8 mouse cellular contexts compared by ENCODE assay signal in the genomic region with DNA sequence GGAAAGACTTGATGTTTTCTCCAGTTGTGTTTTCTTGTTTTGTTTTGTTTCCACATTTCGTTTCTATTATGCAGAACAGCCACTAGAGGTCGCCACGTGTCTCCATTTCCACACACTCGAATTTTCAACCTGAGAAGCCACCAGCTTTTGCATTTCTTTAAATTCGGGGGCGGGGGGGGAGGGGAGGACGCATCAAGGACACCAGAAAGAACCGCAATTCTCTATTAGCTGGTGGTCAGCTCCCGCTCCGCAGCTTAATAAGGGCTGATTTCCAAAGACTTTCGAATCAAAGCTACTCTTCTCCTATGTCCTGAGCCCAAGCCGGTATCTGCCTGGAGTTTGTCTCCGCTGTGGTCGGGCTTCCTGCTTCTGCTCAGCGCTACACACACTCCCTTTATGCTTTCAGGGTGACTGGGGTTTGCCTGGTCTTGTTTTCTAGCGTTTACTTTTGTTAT. TPM values are rescaled to one million over a fixed set of nuclear protein-coding genes. Genes with fewer than 3 reads are reported as not detected.
A peak's percentile ranks its signal among the peaks of the same experiment; 100 is the strongest.
DNase-seq lines count a peak whose midpoint lies in the region; ATAC-seq and TF ChIP-seq lines count a peak whose summit lies in the region.

No protein-coding gene starts in this region.

- H3K9ac ChIP-seq in ES-Bruce4 (ENCODE audit: low read depth, poor library complexity, severe bottlenecking): peak overlapping the region; percentile 17
- H3K9ac ChIP-seq in embryonic facial prominence, embryonic 15.5 days: peak overlapping the region; percentile 37; the same call in 1 of the 2 replicates
- H3K9ac ChIP-seq in lung, embryonic 15.5 days: peak overlapping the region; percentile 38; the same call in 1 of the 2 replicates

- 0 out of 2 replicates have a peak, but pooled peaks have one; percentile 69 for ATAC-seq in embryonic facial prominence, embryonic 15.5 days (ENCODE audit: insufficient number of reproducible peaks, low FRiP score, low TSS enrichment, low read depth)
- ATAC-seq in lung, embryonic 15.5 days (ENCODE audit: borderline replicate concordance, extremely low read depth, low FRiP score, low TSS enrichment): peak; percentile 82; the same call in 1 of the 2 replicates
- ATAC-seq in neutrophil, adult 5-6 weeks (ENCODE audit: extremely low read depth, insufficient number of reproducible peaks, low FRiP score, poor library complexity, severe bottlenecking): peak; percentile 62; the same call in 1 of the 2 replicates

- peak overlapping the region; percentile 46; the same call in 1 of the 2 replicates for H3K27ac ChIP-seq in ES-Bruce4 (ENCODE audit: insufficient read depth, low read length)
- no peak overlapping the region for H3K27ac ChIP-seq in embryonic facial prominence, embryonic 15.5 days (replicated peaks)
- peak overlapping the region; percentile 37; the same call in 1 of the 2 replicates for H3K27ac ChIP-seq in layer of hippocampus, adult 2 months
- H3K27ac ChIP-seq in lung, embryonic 15.5 days: no peak overlapping the region

- no peaks in the 10 kb centered on the region for H3K4me1 ChIP-seq in ES-Bruce4 (ENCODE audit: control insufficient read depth, insufficient read depth, low read length)
- H3K4me1 ChIP-seq in embryonic facial prominence, embryonic 15.5 days: 0 out of 2 replicates have a peak, but pooled peaks cover 4% of the 10 kb centered on the region
- peaks cover 9% of the 10 kb centered on the region for H3K4me1 ChIP-seq in lung, embryonic 15.5 days

- intact Hi-C loops in heart, postnatal 36 days (cut with DNase I): loop anchor here (1.0 to 5.0 kb wide), 2 partner anchors 195 to 504 kb away; no protein-coding TSS in a partner anchor

- H3K9me3 ChIP-seq in ES-Bruce4 (replicated peaks; ENCODE audit: control insufficient read depth, insufficient read depth, low read length, poor library complexity, severe bottlenecking): no peaks in the 10 kb centered on the region
- no peaks in the 10 kb centered on the region for H3K9me3 ChIP-seq in embryonic facial prominence, embryonic 15.5 days (replicated peaks)
- no peaks in the 10 kb centered on the region for H3K9me3 ChIP-seq in lung, embryonic 15.5 days

- no peaks in the 10 kb centered on the region for H3K36me3 ChIP-seq in ES-Bruce4 (ENCODE audit: control insufficient read depth, insufficient read depth, low read length, poor library complexity, severe bottlenecking)
- no peaks in the 10 kb centered on the region for H3K36me3 ChIP-seq in embryonic facial prominence, embryonic 15.5 days
- H3K36me3 ChIP-seq in lung, embryonic 15.5 days: no peaks in the 10 kb centered on the region

- peak overlapping the region; percentile 35 for H3K4me3 ChIP-seq in ES-Bruce4 (ENCODE audit: low read depth, low read length)
- H3K4me3 ChIP-seq in embryonic facial prominence, embryonic 15.5 days (replicated peaks): peak overlapping the region; percentile 52
- peak overlapping the region; percentile 61 for H3K4me3 ChIP-seq in layer of hippocampus, adult 2 months
- H3K4me3 ChIP-seq in lung, embryonic 15.5 days: peak overlapping the region; percentile 50

- peak; percentile 80 for DNase-seq in brain, adult 2 months (ENCODE audit: low read depth, low spot score)
- DNase-seq in heart, postnatal 36 days: peak; percentile 52 to 57
- peak; percentile 42 to 54 for DNase-seq in layer of hippocampus, adult 2 months (ENCODE audit: low spot score in 2 of 2)
- peak; percentile 14 for DNase-seq in testis, postnatal 14 days (ENCODE audit: low spot score)

- no peak for TF ChIP-seq EP300 in ES-Bruce4 (IDR thresholded peaks at IDR 0.05; ENCODE audit: insufficient read depth, low read depth, low read length)

- H3K27me3 ChIP-seq in ES-Bruce4 (ENCODE audit: control insufficient read depth, insufficient read depth, low read length, poor library complexity, severe bottlenecking): no peaks in the 10 kb centered on the region
- H3K27me3 ChIP-seq in embryonic facial prominence, embryonic 15.5 days: no peaks in the 10 kb centered on the region
- no peaks in the 10 kb centered on the region for H3K27me3 ChIP-seq in lung, embryonic 15.5 days

- WGBS in embryonic facial prominence, embryonic 15.5 days: under 1% methylated on average over 16 of the region's 16 CpGs
- 0% methylated on average over 16 of the region's 16 CpGs for WGBS in lung, embryonic 15.5 days

- TF ChIP-seq POLR2A in ES-Bruce4 (IDR thresholded peaks at IDR 0.05; ENCODE audit: insufficient read depth, low read length): no peak

- TF ChIP-seq CTCF in ES-Bruce4 (IDR thresholded peaks at IDR 0.05; ENCODE audit: low read depth, low read length): peak; percentile 19
- TF ChIP-seq CTCF in layer of hippocampus, adult 2 months (conservative IDR thresholded peaks at IDR 0.05): peak; percentile 78

- peak overlapping the region; percentile 69 for H3K4me2 ChIP-seq in embryonic facial prominence, embryonic 15.5 days (replicated peaks)
- peak overlapping the region; percentile 80 for H3K4me2 ChIP-seq in lung, embryonic 15.5 days

RNA-seq across cellular contexts. Expression of a gene that starts 0.6 kb away (rescaled TPM):
- not detected in 2 replicates for polyA plus RNA-seq in ES-Bruce4 (2011; ENCODE audit: insufficient read depth, insufficient read length, low read depth, missing spikeins)
- polyA plus RNA-seq in embryonic facial prominence, embryonic 15.5 days (2015; fragmentation: Nextera tagmentation; extraction: Ambion mirVana): 3.8 and 5.1 TPM in 2 replicates
- under 1 TPM; 0.42 to 0.54 TPM for total RNA-seq in heart, postnatal 36 days (2021)
- total RNA-seq in layer of hippocampus, adult 2 months (2021): not detected
- 8.0 and 10.5 TPM in 2 replicates for polyA plus RNA-seq in lung, embryonic 15.5 days (2015; fragmentation: Nextera tagmentation; extraction: Ambion mirVana)
- total RNA-seq in neutrophil, adult 5-6 weeks (2017): 3.1 and 7.2 TPM in 2 replicates

Comparison
In these comparisons a context has a peak if more than half of its experiments do, and no peak if none do; other contexts are left out.
1. H3K27ac ChIP-seq: peak in ES-Bruce4 (single experiment) and layer of hippocampus, adult 2 months (single experiment); none in embryonic facial prominence, embryonic 15.5 days (single experiment) and lung, embryonic 15.5 days (single experiment).
2. DNase-seq: peak in every context shown above with its lines; median percentile 80 in brain, adult 2 months; 54 in heart, postnatal 36 days; 48 in layer of hippocampus, adult 2 months; 14 in testis, postnatal 14 days.
3. Peak in every context shown above with its lines, with median percentiles within 50 percentile points of each other: H3K4me3 ChIP-seq, H3K9ac ChIP-seq and ATAC-seq.